ENCODE assay signal across 10 mouse cellular contexts in genomic region chr12:79726959-79727358, GRCm38 (mm10).
"Had no signal": no experiment of that assay in that cellular context is flagged by ENCODE, and none has a peak within 500 bp of the region (broad histone marks: within the 10 kb centered on the region; RNA-seq: fewer than 3 reads in every experiment).

No protein-coding gene starts in this region.

- DNase-seq: kidney, adult 8-10 months; lung, postnatal 14 days; thymus, postnatal 4 days had no signal

- ATAC-seq: intestine, embryonic 15.5 days; midbrain, embryonic 13.5 days had no signal

- H3K36me3 ChIP-seq: intestine, embryonic 15.5 days; liver, embryonic 15.5 days; neural tube, embryonic 12.5 days had no signal

- H3K4me2 ChIP-seq: intestine, embryonic 15.5 days; limb, embryonic 13.5 days; liver, embryonic 15.5 days; midbrain, embryonic 13.5 days; neural tube, embryonic 12.5 days had no signal

- H3K4me1 ChIP-seq: intestine, embryonic 15.5 days; liver, embryonic 15.5 days had no signal

- H3K4me3 ChIP-seq: intestine, embryonic 15.5 days; layer of hippocampus, adult 2 months; limb, embryonic 13.5 days; liver, embryonic 15.5 days; midbrain, embryonic 13.5 days; neural tube, embryonic 12.5 days had no signal

- H3K27ac ChIP-seq: intestine, embryonic 15.5 days; layer of hippocampus, adult 2 months; limb, embryonic 13.5 days; liver, embryonic 15.5 days; midbrain, embryonic 13.5 days; neural tube, embryonic 12.5 days; stomach, postnatal 0 days had no signal

- H3K9me3 ChIP-seq: intestine, embryonic 15.5 days had no signal

- H3K27me3 ChIP-seq: intestine, embryonic 15.5 days; limb, embryonic 13.5 days; liver, embryonic 15.5 days; midbrain, embryonic 13.5 days; neural tube, embryonic 12.5 days had no signal

- H3K9ac ChIP-seq: intestine, embryonic 15.5 days; limb, embryonic 13.5 days; liver, embryonic 15.5 days; midbrain, embryonic 13.5 days; neural tube, embryonic 12.5 days had no signal
